Mouse (Mus musculus): Measurements from ENCODE around the gene Plekhg3. TPM values are rescaled to one million over a fixed set of nuclear protein-coding genes. Genes with fewer than 3 reads are reported as not detected.

Gene Plekhg3
- polyA plus RNA-seq, 1 experiment from 2014 or later: 15.1 TPM

GRCm38 (mm10) chr12:76552321-76552720 lies 21.6 kb downstream of the Plekhg3 start:
- Histone ChIP-seq H3K27me3 (ENCODE audit: control insufficient read depth, insufficient read depth, low read length) (no peaks in the 10 kb centered on the region), H3K4me3 (ENCODE audit: low read length) (no peak overlapping the region), H3K27ac (ENCODE audit: low read depth, low read length) (peak overlapping the region; percentile 69; the same call in 1 of the 2 replicates), H3K4me1 (ENCODE audit: control insufficient read depth, insufficient read depth, low read length) (peaks cover 50% of the 10 kb centered on the region), H3K9me3 (ENCODE audit: control insufficient read depth, low read length) (no peaks in the 10 kb centered on the region), H3K4me2 (replicated peaks; ENCODE audit: low read depth, low read length) (no peak overlapping the region), H3K9ac (ENCODE audit: low read depth, low read length) (no peak overlapping the region), H3K36me3 (ENCODE audit: control insufficient read depth, insufficient read depth, low read length) (no peaks in the 10 kb centered on the region)
- WGBS: 30% methylated on average over 8 of the region's 8 CpGs
- peak; percentile 83 for ATAC-seq (ENCODE audit: low FRiP score, low TSS enrichment)

GRCm38 (mm10) chr12:76552958-76553357 lies 22.3 kb downstream of the Plekhg3 start:
- ATAC-seq (ENCODE audit: low FRiP score, low TSS enrichment): no peak
- peak overlapping the region; percentile 52; the same call in 1 of the 2 replicates for H3K27ac ChIP-seq (ENCODE audit: low read depth, low read length)
- no peaks in the 10 kb centered on the region for H3K27me3 ChIP-seq (ENCODE audit: control insufficient read depth, insufficient read depth, low read length)
- H3K4me2 ChIP-seq (replicated peaks; ENCODE audit: low read depth, low read length): no peak overlapping the region
- no peaks in the 10 kb centered on the region for H3K9me3 ChIP-seq (ENCODE audit: control insufficient read depth, low read length)
- H3K36me3 ChIP-seq (ENCODE audit: control insufficient read depth, insufficient read depth, low read length): no peaks in the 10 kb centered on the region
- no peak overlapping the region for H3K4me3 ChIP-seq (ENCODE audit: low read length)
- 78% methylated on average over 4 of the region's 4 CpGs for WGBS
- no peak overlapping the region for H3K9ac ChIP-seq (ENCODE audit: low read depth, low read length)
- H3K4me1 ChIP-seq (ENCODE audit: control insufficient read depth, insufficient read depth, low read length): peaks cover 48% of the 10 kb centered on the region

- no peak for ATAC-seq (ENCODE audit: low FRiP score, low TSS enrichment)
- H3K27me3 ChIP-seq (ENCODE audit: control insufficient read depth, insufficient read depth, low read length): no peaks in the 10 kb centered on the region
- 73% methylated on average over 7 of the region's 7 CpGs for WGBS
- H3K9me3 ChIP-seq (ENCODE audit: control insufficient read depth, low read length): no peaks in the 10 kb centered on the region
- H3K9ac ChIP-seq (ENCODE audit: low read depth, low read length): no peak overlapping the region
- H3K36me3 ChIP-seq (ENCODE audit: control insufficient read depth, insufficient read depth, low read length): no peaks in the 10 kb centered on the region
- peak overlapping the region; percentile 3; the same call in 1 of the 2 replicates for H3K27ac ChIP-seq (ENCODE audit: low read depth, low read length)
- H3K4me3 ChIP-seq (ENCODE audit: low read length): no peak overlapping the region
- no peak overlapping the region for H3K4me2 ChIP-seq (replicated peaks; ENCODE audit: low read depth, low read length)
- H3K4me1 ChIP-seq (ENCODE audit: control insufficient read depth, insufficient read depth, low read length): peaks cover 39% of the 10 kb centered on the region
Measured at GRCm38 (mm10) chr12:76553917-76554316, 23.2 kb downstream of the Plekhg3 start.

GRCm38 (mm10) chr12:76554392-76554791 lies 23.7 kb downstream of the Plekhg3 start:
- Histone ChIP-seq H3K4me2 (replicated peaks; ENCODE audit: low read depth, low read length) (no peak overlapping the region), H3K36me3 (ENCODE audit: control insufficient read depth, insufficient read depth, low read length) (no peaks in the 10 kb centered on the region), H3K9me3 (ENCODE audit: control insufficient read depth, low read length) (no peaks in the 10 kb centered on the region), H3K9ac (ENCODE audit: low read depth, low read length) (no peak overlapping the region), H3K4me1 (ENCODE audit: control insufficient read depth, insufficient read depth, low read length) (peaks cover 38% of the 10 kb centered on the region), H3K27ac (ENCODE audit: low read depth, low read length) (no peak overlapping the region), H3K4me3 (ENCODE audit: low read length) (no peak overlapping the region), H3K27me3 (ENCODE audit: control insufficient read depth, insufficient read depth, low read length) (no peaks in the 10 kb centered on the region)
- no peak for ATAC-seq (ENCODE audit: low FRiP score, low TSS enrichment)
- 71% methylated on average over 3 of the region's 3 CpGs for WGBS

GRCm38 (mm10) chr12:76554871-76555386 lies 24.2 kb downstream of the Plekhg3 start:
- Histone ChIP-seq H3K9ac (ENCODE audit: low read depth, low read length) (no peak overlapping the region), H3K27me3 (ENCODE audit: control insufficient read depth, insufficient read depth, low read length) (no peaks in the 10 kb centered on the region), H3K4me2 (replicated peaks; ENCODE audit: low read depth, low read length) (no peak overlapping the region), H3K9me3 (ENCODE audit: control insufficient read depth, low read length) (no peaks in the 10 kb centered on the region), H3K4me3 (ENCODE audit: low read length) (no peak overlapping the region), H3K27ac (ENCODE audit: low read depth, low read length) (no peak overlapping the region), H3K36me3 (ENCODE audit: control insufficient read depth, insufficient read depth, low read length) (no peaks in the 10 kb centered on the region; the same call in 1 of the 2 replicates), H3K4me1 (ENCODE audit: control insufficient read depth, insufficient read depth, low read length) (peaks cover 38% of the 10 kb centered on the region)
- 93% methylated on average over 3 of the region's 3 CpGs for WGBS
- no peak for ATAC-seq (ENCODE audit: low FRiP score, low TSS enrichment)

GRCm38 (mm10) chr12:76556187-76556586 lies 25.5 kb downstream of the Plekhg3 start:
- Histone ChIP-seq H3K9me3 (ENCODE audit: control insufficient read depth, low read length) (no peaks in the 10 kb centered on the region), H3K4me3 (ENCODE audit: low read length) (no peak overlapping the region), H3K36me3 (ENCODE audit: control insufficient read depth, insufficient read depth, low read length) (peaks cover 11% of the 10 kb centered on the region), H3K4me2 (replicated peaks; ENCODE audit: low read depth, low read length) (no peak overlapping the region), H3K4me1 (ENCODE audit: control insufficient read depth, insufficient read depth, low read length) (peaks cover 35% of the 10 kb centered on the region), H3K27ac (ENCODE audit: low read depth, low read length) (no peak overlapping the region; the same call in 1 of the 2 replicates), H3K9ac (ENCODE audit: low read depth, low read length) (no peak overlapping the region), H3K27me3 (ENCODE audit: control insufficient read depth, insufficient read depth, low read length) (no peaks in the 10 kb centered on the region)
- no peak for ATAC-seq (ENCODE audit: low FRiP score, low TSS enrichment)
- WGBS: 53% methylated on average over 7 of the region's 7 CpGs

- ATAC-seq (ENCODE audit: low FRiP score, low TSS enrichment): peak; percentile 36
- no peak overlapping the region for H3K4me3 ChIP-seq (ENCODE audit: low read length)
- peaks cover 13% of the 10 kb centered on the region for H3K36me3 ChIP-seq (ENCODE audit: control insufficient read depth, insufficient read depth, low read length)
- H3K27me3 ChIP-seq (ENCODE audit: control insufficient read depth, insufficient read depth, low read length): no peaks in the 10 kb centered on the region
- no peaks in the 10 kb centered on the region for H3K9me3 ChIP-seq (ENCODE audit: control insufficient read depth, low read length)
- no peak overlapping the region for H3K27ac ChIP-seq (ENCODE audit: low read depth, low read length)
- H3K4me2 ChIP-seq (replicated peaks; ENCODE audit: low read depth, low read length): no peak overlapping the region
- H3K4me1 ChIP-seq (ENCODE audit: control insufficient read depth, insufficient read depth, low read length): peaks cover 31% of the 10 kb centered on the region
- WGBS: 14% methylated on average over 6 of the region's 6 CpGs
- no peak overlapping the region for H3K9ac ChIP-seq (ENCODE audit: low read depth, low read length)
Measured at GRCm38 (mm10) chr12:76556745-76557389, 26.2 kb downstream of the Plekhg3 start.

GRCm38 (mm10) chr12:76558206-76558605 lies 27.5 kb downstream of the Plekhg3 start:
- ATAC-seq (ENCODE audit: low FRiP score, low TSS enrichment): no peak
- no peak overlapping the region for H3K27ac ChIP-seq (ENCODE audit: low read depth, low read length)
- no peaks in the 10 kb centered on the region for H3K9me3 ChIP-seq (ENCODE audit: control insufficient read depth, low read length)
- H3K4me3 ChIP-seq (ENCODE audit: low read length): no peak overlapping the region
- peaks cover 25% of the 10 kb centered on the region for H3K4me1 ChIP-seq (ENCODE audit: control insufficient read depth, insufficient read depth, low read length)
- H3K9ac ChIP-seq (ENCODE audit: low read depth, low read length): no peak overlapping the region
- peaks cover 20% of the 10 kb centered on the region for H3K36me3 ChIP-seq (ENCODE audit: control insufficient read depth, insufficient read depth, low read length)
- H3K27me3 ChIP-seq (ENCODE audit: control insufficient read depth, insufficient read depth, low read length): no peaks in the 10 kb centered on the region
- no peak overlapping the region for H3K4me2 ChIP-seq (replicated peaks; ENCODE audit: low read depth, low read length)
- WGBS: 73% methylated on average over 5 of the region's 5 CpGs

GRCm38 (mm10) chr12:76562196-76562595 lies 31.5 kb downstream of the Plekhg3 start:
- Histone ChIP-seq H3K36me3 (ENCODE audit: control insufficient read depth, insufficient read depth, low read length) (peaks cover 55% of the 10 kb centered on the region), H3K9ac (ENCODE audit: low read depth, low read length) (no peak overlapping the region), H3K27ac (ENCODE audit: low read depth, low read length) (no peak overlapping the region), H3K4me2 (replicated peaks; ENCODE audit: low read depth, low read length) (no peak overlapping the region), H3K4me1 (ENCODE audit: control insufficient read depth, insufficient read depth, low read length) (0 out of 2 replicates have a peak, but pooled peaks cover 4% of the 10 kb centered on the region), H3K27me3 (ENCODE audit: control insufficient read depth, insufficient read depth, low read length) (no peaks in the 10 kb centered on the region), H3K9me3 (ENCODE audit: control insufficient read depth, low read length) (no peaks in the 10 kb centered on the region), H3K4me3 (ENCODE audit: low read length) (no peak overlapping the region)
- WGBS: 90% methylated on average over 4 of the region's 4 CpGs
- no peak for ATAC-seq (ENCODE audit: low FRiP score, low TSS enrichment)

All from kidney, embryonic 14.5 days (tissue).